Mouse (Mus musculus) bone marrow, adult 2 months (tissue): ENCODE data around the gene Ankrd12.

ENCODE experiments used
- CTCF ChIP-seq: fragments of 200-500 bp; IDR thresholded peaks from 2 replicates; pipeline ENCODE4 v1.5.1; 2011; ENCODE audit warnings: low read length, control low read depth; ENCODE audit not compliant: control insufficient read depth, insufficient read depth
- POLR2A ChIP-seq: fragments of 200-500 bp; IDR thresholded peaks from 2 replicates; pipeline ENCODE4 v1.6.1; 2011; ENCODE audit warnings: low read depth, mild to moderate bottlenecking, control low read depth, low read length, borderline replicate concordance; ENCODE audit not compliant: control insufficient read depth

DNA sequence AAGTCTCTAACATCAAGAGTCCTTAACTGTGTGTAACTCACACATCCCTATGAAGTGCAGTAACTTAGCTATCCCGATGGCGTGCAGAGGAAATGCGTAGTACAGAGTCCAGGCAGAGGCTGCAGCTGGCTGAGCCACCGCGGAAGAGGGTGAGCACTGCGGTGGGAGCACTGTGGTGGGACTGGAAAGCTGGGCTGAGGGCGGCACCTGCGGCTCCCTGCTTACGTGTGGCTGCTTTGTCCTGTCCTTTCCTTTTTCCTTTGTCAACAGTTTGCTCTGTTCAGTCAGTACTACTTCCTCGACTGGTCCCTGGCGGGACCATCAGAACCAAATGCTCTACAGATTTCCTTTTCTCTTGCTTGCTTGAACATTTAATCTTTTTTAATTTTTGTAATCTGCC lies 109.1 kb downstream of the Ankrd12 start:
- no peak for TF ChIP-seq CTCF
- no peak for TF ChIP-seq POLR2A
